In genomic region chr17:27201981-27202380, GRCm38 (mm10) we compare ENCODE assay signal across 11 mouse cellular contexts. TPM values are rescaled to one million over a fixed set of nuclear protein-coding genes. Genes with fewer than 3 reads are reported as not detected.
A peak's percentile ranks its signal among the peaks of the same experiment; 100 is the strongest.
DNase-seq lines count a peak whose midpoint lies in the region; ATAC-seq and TF ChIP-seq lines count a peak whose summit lies in the region.
"Had no signal": no experiment of that assay in that cellular context is flagged by ENCODE, and none has a peak within 500 bp of the region (broad histone marks: within the 10 kb centered on the region; RNA-seq: fewer than 3 reads in every experiment).

No protein-coding gene starts in this region.

- no peaks in the 10 kb centered on the region for H3K27me3 ChIP-seq in heart, postnatal 0 days (ENCODE audit: control insufficient read depth, insufficient read depth, low read length)
- no peaks in the 10 kb centered on the region for H3K27me3 ChIP-seq in testis, adult 2 months (ENCODE audit: control insufficient read depth, insufficient read depth, low read length)
- H3K27me3 ChIP-seq: heart, embryonic 15.5 days; neural tube, embryonic 15.5 days had no signal

- TF ChIP-seq CTCF in heart, postnatal 0 days (IDR thresholded peaks at IDR 0.05; ENCODE audit: low read depth), result peak; percentile 45
- TF ChIP-seq CTCF in testis, adult 2 months (IDR thresholded peaks at IDR 0.05; ENCODE audit: control insufficient read depth, insufficient read depth, insufficient replicate concordance, low read depth, low read length), result peak; percentile 22; the same call in 1 of the 2 replicates

- 84% methylated on average over 2 of the region's 2 CpGs for WGBS in heart, postnatal 0 days

- no peaks in the 10 kb centered on the region for H3K9me3 ChIP-seq in heart, postnatal 0 days (replicated peaks; ENCODE audit: control insufficient read depth, low read length)
- H3K9me3 ChIP-seq: forebrain, embryonic 12.5 days; heart, embryonic 15.5 days; neural tube, embryonic 15.5 days had no signal

- no peak overlapping the region for H3K4me2 ChIP-seq in heart, postnatal 0 days (ENCODE audit: low read depth, low read length)

- no peak overlapping the region for H3K27ac ChIP-seq in heart, postnatal 0 days (ENCODE audit: low read depth)
- H3K27ac ChIP-seq in testis, adult 2 months (ENCODE audit: control insufficient read depth, insufficient read depth, low read depth, low read length), result no peak overlapping the region
- H3K27ac ChIP-seq: forebrain, embryonic 12.5 days; heart, embryonic 15.5 days had no signal

- DNase-seq in heart, postnatal 0 days (ENCODE audit: low spot score), result no peak
- DNase-seq in heart, adult 9 months (ENCODE audit: low spot score in 2 of 2), result no peak
- DNase-seq in testis, postnatal 10 days (ENCODE audit: low spot score), result no peak
- peak; percentile 50 for DNase-seq in c-Kit-positive CD71-positive TER-119-negative erythroid progenitor cells, embryonic 14.5 days (ENCODE audit: low read depth)
- DNase-seq in naive thymus-derived CD4-positive, alpha-beta T cell, adult 2 months (ENCODE audit: low read depth), result peak; percentile 52
- DNase-seq in heart, postnatal 25 days (ENCODE audit: low spot score), result no peak
- no peak for DNase-seq in right cerebral cortex, adult 2 months (ENCODE audit: low spot score in 2 of 2)

- peaks cover 48% of the 10 kb centered on the region for H3K36me3 ChIP-seq in heart, postnatal 0 days (replicated peaks; ENCODE audit: control insufficient read depth, insufficient read depth, low read length)
- H3K36me3 ChIP-seq in testis, adult 2 months (ENCODE audit: control insufficient read depth, insufficient read depth, low read length), result no peaks in the 10 kb centered on the region; the same call in 1 of the 2 replicates

- TF ChIP-seq POLR2A in testis, adult 2 months (IDR thresholded peaks at IDR 0.05; ENCODE audit: control insufficient read depth, low read depth, low read length), result no peak

- H3K4me1 ChIP-seq in heart, postnatal 0 days (ENCODE audit: control insufficient read depth, insufficient read depth), result no peaks in the 10 kb centered on the region
- H3K4me1 ChIP-seq in testis, adult 2 months (ENCODE audit: control insufficient read depth, insufficient read depth, low read length), result peaks cover 21% of the 10 kb centered on the region

- no peak for TF ChIP-seq EP300 in heart, postnatal 0 days (IDR thresholded peaks at IDR 0.05; ENCODE audit: low read depth)

- H3K4me3 ChIP-seq in heart, postnatal 0 days (ENCODE audit: low read depth, low read length), result no peak overlapping the region
- no peak overlapping the region for H3K4me3 ChIP-seq in testis, adult 2 months (ENCODE audit: control insufficient read depth, low read depth, low read length)
- H3K4me3 ChIP-seq: forebrain, embryonic 12.5 days; neural tube, embryonic 15.5 days had no signal

- intact Hi-C loops in heart, postnatal 25 days (cut with DNase I), result loop anchor here (5.0 kb wide), 3 partner anchors 70 to 1265 kb away; partner anchors contain the start of genes RPS10-NUDT3, Rps10 and Uqcc2

- ATAC-seq in heart, postnatal 0 days (ENCODE audit: insufficient read depth, low read depth), result no peak

- H3K9ac ChIP-seq in heart, postnatal 0 days (replicated peaks; ENCODE audit: low read depth, low read length), result no peak overlapping the region
- H3K9ac ChIP-seq: forebrain, embryonic 12.5 days; heart, embryonic 15.5 days had no signal

RNA-seq across cellular contexts. Expression of gene Lemd2, which starts 2.3 kb away (rescaled TPM):
- total RNA-seq in heart, postnatal 0 days (2014; rRNA removed; ENCODE audit: low replicate concordance), result 40.2 and 45.4 TPM in 2 replicates
- 6.5 and 7.1 TPM in 2 replicates for polyA plus RNA-seq in heart, postnatal 0 days (2015; fragmentation: Nextera tagmentation; extraction: Ambion mirVana)
- 40.5 and 46.0 TPM in 2 replicates for polyA plus RNA-seq in testis, adult 2 months (2012; rRNA removed)
- 10 to 100 TPM; 28.8 to 29.4 TPM for total RNA-seq in heart, postnatal 25 days (2021)

RNA-seq across cellular contexts. Expression of gene Ip6k3, which starts 34.4 kb away (rescaled TPM):
- total RNA-seq in heart, postnatal 0 days (2014; rRNA removed; ENCODE audit: low replicate concordance), result 0.93 and 6.1 TPM in 2 replicates
- 2.1 and 3.7 TPM in 2 replicates for polyA plus RNA-seq in heart, postnatal 0 days (2015; fragmentation: Nextera tagmentation; extraction: Ambion mirVana)
- polyA plus RNA-seq in testis, adult 2 months (2012; rRNA removed), result 0.05 and 0.06 TPM in 2 replicates
- total RNA-seq in heart, postnatal 25 days (2021), result 1 to 10 TPM; 8.6 to 9.4 TPM

Comparison
In these comparisons a context has a peak if more than half of its experiments do, and no peak if none do; other contexts are left out.
1. DNase-seq: peak in c-Kit-positive CD71-positive TER-119-negative erythroid progenitor cells, embryonic 14.5 days (single experiment) and naive thymus-derived CD4-positive, alpha-beta T cell, adult 2 months (single experiment); none in heart, postnatal 0 days (single experiment), heart, adult 9 months (0 of 2), testis, postnatal 10 days (single experiment), heart, postnatal 25 days (single experiment) and right cerebral cortex, adult 2 months (0 of 2).